Mouse (Mus musculus): ENCODE results near the gene Ogt.
A peak's percentile ranks its signal among the peaks of the same experiment; 100 is the strongest.

Ogt gene

GRCm38 (mm10) chrX:101639741-101640166 is at the start of gene Ogt:
TSS of gene Ogt (plus strand) at chrX:101640060.
- peak; percentile 94 for DNase-seq (ENCODE audit: low spot score)

DNA sequence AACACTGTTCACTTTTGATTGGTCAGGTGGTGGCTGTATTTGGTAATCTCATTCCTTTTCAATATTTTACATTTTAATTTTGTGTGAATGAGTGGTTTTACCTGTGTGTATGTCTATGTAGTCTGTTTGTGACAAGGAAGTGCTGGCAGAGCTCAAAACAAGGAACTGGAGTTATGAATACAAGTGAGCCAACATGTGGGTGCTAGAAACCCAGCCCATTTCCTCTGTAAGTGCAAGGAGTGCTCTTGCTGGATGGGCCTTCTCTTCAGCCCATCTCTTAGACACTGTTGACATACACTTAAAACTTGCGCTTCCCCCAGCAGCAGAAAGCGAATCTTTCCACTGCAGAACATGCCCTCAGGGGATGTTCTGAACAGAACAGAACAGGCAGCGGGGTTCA is 23.7 kb upstream of the Ogt start:
- DNase-seq (ENCODE audit: low spot score), result no peak

GRCm38 (mm10) chrX:101617889-101618288 is 22.0 kb upstream of the Ogt start:
- DNase-seq (ENCODE audit: low spot score), result no peak

GRCm38 (mm10) chrX:101620317-101620716 is 19.5 kb upstream of the Ogt start:
- no peak for DNase-seq (ENCODE audit: low spot score)

GRCm38 (mm10) chrX:101622539-101622938 is 17.3 kb upstream of the Ogt start:
- no peak for DNase-seq (ENCODE audit: low spot score)

DNA sequence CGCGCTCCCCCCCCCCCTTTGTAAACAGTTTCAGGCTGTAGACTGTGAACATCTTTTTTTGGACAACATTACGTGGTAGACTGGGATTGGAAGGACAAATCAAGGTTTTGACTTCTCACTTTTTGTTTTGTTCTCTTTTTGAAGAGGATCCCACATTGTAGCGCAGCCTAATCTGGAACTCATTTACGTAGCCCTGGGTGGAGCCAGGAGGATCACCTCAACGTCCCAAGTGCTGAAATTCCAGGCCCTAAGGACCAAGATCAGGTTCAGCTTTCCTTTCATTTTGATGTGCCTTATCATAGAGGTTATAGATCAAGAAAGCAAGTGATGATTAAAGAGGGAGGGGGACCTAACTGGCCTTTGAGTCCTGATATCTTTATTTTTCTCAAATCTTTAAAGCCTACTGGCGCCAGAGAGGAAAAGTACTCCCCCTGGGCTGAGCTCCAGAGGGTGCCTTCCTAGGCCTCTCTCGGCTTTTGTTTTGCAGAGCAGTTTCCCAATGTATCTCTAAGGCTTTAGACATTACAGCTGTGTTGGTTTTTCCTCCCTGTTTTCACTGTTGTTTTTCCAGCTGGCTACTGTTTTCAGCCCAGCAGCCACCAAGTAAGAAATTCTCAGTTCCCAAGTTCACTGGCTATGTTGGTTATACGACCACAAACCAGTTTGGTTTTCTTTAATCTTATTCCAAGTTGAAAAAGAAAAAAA is 2.9 kb upstream of the Ogt start:
- DNase-seq (ENCODE audit: low spot score), result no peak

- no peak for DNase-seq (ENCODE audit: low spot score)
These were observed 1.0 kb upstream of the Ogt start for GRCm38 (mm10) chrX:101638856-101639255.

DNA sequence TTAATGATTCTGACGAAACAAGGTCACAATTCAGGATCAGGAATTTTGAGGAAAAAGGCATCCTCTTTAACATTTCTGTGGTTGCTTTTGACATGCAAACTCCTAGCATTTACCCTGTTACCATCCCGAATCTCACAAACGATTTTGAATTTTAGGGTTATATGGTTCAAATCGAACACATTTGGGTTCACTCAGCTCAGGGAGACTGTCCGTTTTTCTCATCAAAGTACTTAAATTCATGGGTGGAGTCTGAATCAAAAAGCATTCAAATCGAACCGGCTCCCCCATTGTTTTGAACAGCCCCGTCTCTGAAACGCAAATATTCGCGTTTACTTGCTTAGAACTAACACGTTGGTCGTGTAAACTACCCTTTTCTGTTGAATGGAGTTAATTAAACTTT is 554 bp upstream of the Ogt start:
- no peak for DNase-seq (ENCODE audit: low spot score)

DNA sequence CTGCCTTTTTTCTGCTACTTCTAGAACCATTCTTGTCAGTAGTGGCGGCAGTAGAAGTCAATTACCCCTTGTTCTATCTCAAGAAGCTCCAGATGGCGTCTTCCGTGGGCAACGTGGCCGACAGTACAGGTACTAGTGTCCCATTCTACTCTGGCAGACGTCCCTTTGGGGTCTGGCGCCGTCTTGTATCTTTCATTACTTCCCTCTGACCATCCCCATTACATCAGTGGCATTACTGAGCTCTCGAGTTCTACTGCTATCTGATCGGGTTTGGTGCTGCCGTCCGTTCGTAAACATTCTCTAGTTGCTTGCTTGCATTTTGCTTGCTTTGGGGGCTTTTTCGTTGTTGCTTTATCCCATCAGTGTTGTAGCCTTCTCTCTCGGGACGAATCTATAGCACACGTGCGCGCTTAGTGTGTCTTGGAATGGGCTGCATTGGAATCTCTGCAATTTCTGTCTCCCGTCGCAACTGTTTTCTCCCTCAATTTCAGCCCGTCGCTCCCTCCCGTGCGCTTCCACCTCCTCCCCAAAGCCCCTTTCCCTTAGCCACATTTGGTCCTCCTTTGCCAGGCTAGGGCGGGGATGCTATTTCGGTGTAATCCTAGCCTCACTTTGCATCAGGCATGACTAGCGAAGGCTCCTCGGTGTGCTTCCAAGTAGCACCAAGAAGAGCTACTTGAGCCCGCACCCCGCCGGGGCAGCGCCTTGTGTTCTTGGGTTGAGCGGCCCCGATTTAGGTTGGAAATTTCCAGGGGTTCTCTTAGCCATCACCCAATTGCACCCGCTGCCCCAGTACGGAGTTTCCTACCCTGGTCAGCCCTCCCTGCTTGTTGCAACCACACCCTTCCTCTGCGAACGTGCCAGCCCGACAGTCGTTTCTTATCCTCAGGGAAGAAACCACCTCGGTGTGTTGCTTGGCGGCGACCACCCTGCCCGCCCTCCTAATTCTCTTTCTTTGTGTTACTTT is 617 bp downstream of the Ogt start:
- peak; percentile 21 for DNase-seq (ENCODE audit: low spot score)

DNA sequence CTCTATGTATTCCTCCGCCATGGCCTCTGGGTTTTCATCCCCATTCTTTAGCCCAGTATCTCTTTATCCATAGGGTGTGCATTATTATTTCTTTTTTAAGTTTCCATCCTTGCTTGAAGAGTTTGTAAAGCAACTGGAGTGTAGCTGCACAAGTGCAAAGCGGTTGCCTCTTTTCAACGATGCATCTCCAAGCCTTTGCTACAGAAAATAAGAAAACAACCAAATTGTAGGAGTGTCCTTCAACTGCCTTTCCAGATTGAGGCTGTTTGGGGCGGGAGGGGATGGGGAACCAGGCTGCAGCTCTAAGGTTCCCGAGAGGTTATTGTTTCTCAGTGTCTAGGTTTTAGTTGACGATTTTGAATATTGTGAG is 1.3 kb downstream of the Ogt start:
- DNase-seq (ENCODE audit: low spot score), result no peak

- no peak for DNase-seq (ENCODE audit: low spot score)
These were observed 2.2 kb downstream of the Ogt start for GRCm38 (mm10) chrX:101642091-101642490.

GRCm38 (mm10) chrX:101645286-101645685 is 5.4 kb downstream of the Ogt start:
- DNase-seq (ENCODE audit: low spot score), result peak; percentile 4

GRCm38 (mm10) chrX:101646621-101647020 is 6.8 kb downstream of the Ogt start:
- no peak for DNase-seq (ENCODE audit: low spot score)

DNA sequence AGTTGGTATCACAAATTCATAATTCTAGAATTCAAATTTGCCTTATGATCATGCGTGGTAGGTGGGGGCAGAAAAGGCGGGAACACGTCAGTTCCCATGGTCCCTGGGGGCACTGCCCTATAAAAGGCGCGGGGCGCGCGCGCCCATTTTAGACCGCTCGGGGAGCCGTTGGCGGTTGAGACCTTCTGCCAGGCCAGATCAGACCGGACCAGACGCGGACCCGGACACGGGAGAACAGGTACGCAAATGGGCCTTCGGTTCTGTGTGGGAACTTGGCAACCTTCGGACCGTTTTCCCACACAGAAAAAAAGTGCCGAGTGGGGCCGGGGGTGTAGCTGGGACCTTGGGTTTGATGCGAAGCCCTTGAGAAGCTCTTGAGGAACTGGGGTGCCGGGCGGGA is 55.8 kb downstream of the Ogt start:
- DNase-seq (ENCODE audit: low spot score), result no peak

GRCm38 (mm10) chrX:101697537-101697936 is 57.7 kb downstream of the Ogt start:
- DNase-seq (ENCODE audit: low spot score), result no peak

GRCm38 (mm10) chrX:101698232-101698631 is 58.4 kb downstream of the Ogt start:
- no peak for DNase-seq (ENCODE audit: low spot score)

- no peak for DNase-seq (ENCODE audit: low spot score)
These were observed 65.3 kb downstream of the Ogt start for GRCm38 (mm10) chrX:101705111-101705510.

DNA sequence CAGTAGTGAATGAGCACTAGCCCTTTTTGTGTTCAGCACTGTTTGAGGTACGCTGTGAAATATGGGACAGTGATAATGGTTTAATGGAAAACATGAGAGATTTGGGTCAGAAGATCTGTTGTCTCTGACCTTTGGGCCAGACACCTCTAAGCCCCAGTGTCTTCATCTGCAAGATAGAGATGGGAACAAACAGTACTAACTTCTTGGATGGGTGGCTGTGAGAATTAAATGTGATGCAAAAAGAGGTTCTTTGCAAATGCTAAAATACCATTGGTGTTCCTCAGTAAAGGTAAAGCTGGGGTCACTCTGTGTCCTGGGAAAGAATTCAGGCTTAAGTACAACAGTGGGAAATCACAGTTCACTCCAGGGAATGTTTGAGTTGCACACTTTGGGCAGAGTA is 80.5 kb downstream of the Ogt start:
- DNase-seq (ENCODE audit: low spot score), result no peak

- no peak for DNase-seq (ENCODE audit: low spot score)
These were observed 90.2 kb downstream of the Ogt start for GRCm38 (mm10) chrX:101730010-101730409.

- no peak for DNase-seq (ENCODE audit: low spot score)
These were observed 92.8 kb downstream of the Ogt start for GRCm38 (mm10) chrX:101732644-101733043.

GRCm38 (mm10) chrX:101733288-101733687 is 93.4 kb downstream of the Ogt start:
- no peak for DNase-seq (ENCODE audit: low spot score)

DNA sequence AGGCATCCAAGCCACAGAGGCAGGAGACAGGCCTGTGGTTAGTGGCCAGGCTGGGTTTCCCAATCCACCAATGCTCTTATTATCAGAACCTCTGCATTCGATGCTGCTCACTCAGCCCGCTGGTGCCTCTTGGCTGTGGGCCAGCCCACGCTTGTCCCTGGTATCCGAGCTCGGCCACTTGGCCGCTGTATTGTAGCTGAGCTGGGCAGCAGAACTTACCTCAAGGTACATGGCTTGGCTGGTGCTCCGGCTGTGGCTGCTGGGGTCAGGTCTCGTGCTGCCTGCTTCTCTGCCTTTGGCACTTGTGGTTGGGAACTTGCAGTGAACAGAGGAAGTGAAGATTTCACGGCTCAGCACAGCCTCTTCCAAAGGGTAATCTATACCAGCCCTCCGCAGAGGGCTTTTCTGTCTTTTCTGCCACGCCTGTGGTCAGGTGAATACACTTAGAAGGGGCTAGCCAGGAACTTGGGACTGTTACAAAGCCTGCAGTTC is 94.0 kb downstream of the Ogt start, which contains the start of gene Cxcr3:
Gene Cxcr3 (minus strand): TSS at position 442 of the 492 bp plus-strand sequence.
- DNase-seq (ENCODE audit: low spot score), result peak; percentile 31

All from lung, postnatal 25 days (tissue).